Mouse (Mus musculus) small intestine, adult 2 months (tissue): ENCODE data around the gene Pkd1l1. TPM values are rescaled to one million over a fixed set of nuclear protein-coding genes. Genes with fewer than 3 reads are reported as not detected.

Experiments used
- H3K27ac ChIP-seq: fragments of 200-500 bp; 2 replicates; pipeline ENCODE4 v1.5.1; 2012; ENCODE audit warnings: low read depth, low read length, control low read depth, inconsistent platforms; ENCODE audit not compliant: insufficient read depth
- H3K27me3 ChIP-seq: fragments of 200-500 bp; 2 replicates; pipeline ENCODE4 v1.6.1; 2012; ENCODE audit warnings: mild to moderate bottlenecking, moderate library complexity, low read length, inconsistent platforms; ENCODE audit not compliant: control insufficient read depth, insufficient read depth
- H3K36me3 ChIP-seq: fragments of 200-500 bp; 2 replicates; pipeline ENCODE4 v1.6.1; 2012; ENCODE audit warnings: mild to moderate bottlenecking, low read length, control low read depth, inconsistent platforms; ENCODE audit not compliant: control insufficient read depth, insufficient read depth
- H3K4me1 ChIP-seq: fragments of 200-500 bp; 2 replicates; pipeline ENCODE4 v1.6.1; 2012; ENCODE audit warnings: low read length, inconsistent platforms, mixed read lengths; ENCODE audit not compliant: control insufficient read depth, insufficient read depth, insufficient read length
- H3K4me3 ChIP-seq: fragments of 200-500 bp; 2 replicates; pipeline ENCODE4 v1.5.1; 2012; ENCODE audit warnings: low read depth, mild to moderate bottlenecking, control low read depth, inconsistent platforms, low read length, moderate library complexity
- CTCF ChIP-seq: fragments of 200-500 bp; IDR thresholded peaks from 2 replicates; pipeline ENCODE4 v1.5.1; 2012; ENCODE audit warnings: low read depth, mild to moderate bottlenecking, control low read depth, inconsistent platforms, low read length, moderate library complexity, mixed read lengths; ENCODE audit not compliant: insufficient replicate concordance, insufficient read length; ENCODE audit errors: extremely low read depth
- POLR2A ChIP-seq: fragments of 200-500 bp; IDR thresholded peaks from 2 replicates; pipeline ENCODE4 v1.6.1; 2012; ENCODE audit warnings: low read depth, mild to moderate bottlenecking, control low read depth, inconsistent platforms, low read length, moderate library complexity
- WGBS: fragments of 180-500 bp; shearing (Covaris S2); methylation state at CpG from one replicate; pipeline ENCODE4 v1.1.7; 2018; 5-methylcytosine and 5-hydroxymethylcytosine counted together
- polyA plus RNA-seq: library from polyadenylated mRNA; depleted of rRNA; stranded (reverse); fragments of >200 nt; gene quantifications from 2 replicates; pipeline ENCODE4 v1.2.3, GENCODE M21; 2012; rRNA removed

Gene Pkd1l1
- polyA plus RNA-seq = 0.01 TPM in 1 of 2 replicates, not detected in the other

- H3K36me3 ChIP-seq = no peaks in the 10 kb centered on the region
- no peaks in the 10 kb centered on the region for H3K4me1 ChIP-seq
- WGBS = 84% methylated on average over 3 of the region's 3 CpGs
- TF ChIP-seq CTCF (no peak), POLR2A (no peak)
- no peak within 1 kb of the TSS for H3K4me3 ChIP-seq
- no peaks in the 10 kb centered on the region for H3K27me3 ChIP-seq
- no peak within 1 kb of the TSS for H3K27ac ChIP-seq
Observed at GRCm38 (mm10) chr11:8973166-8973565, at the start of gene Pkd1l1. Pkd1l1 (minus strand) TSS chr11:8973266.

DNA sequence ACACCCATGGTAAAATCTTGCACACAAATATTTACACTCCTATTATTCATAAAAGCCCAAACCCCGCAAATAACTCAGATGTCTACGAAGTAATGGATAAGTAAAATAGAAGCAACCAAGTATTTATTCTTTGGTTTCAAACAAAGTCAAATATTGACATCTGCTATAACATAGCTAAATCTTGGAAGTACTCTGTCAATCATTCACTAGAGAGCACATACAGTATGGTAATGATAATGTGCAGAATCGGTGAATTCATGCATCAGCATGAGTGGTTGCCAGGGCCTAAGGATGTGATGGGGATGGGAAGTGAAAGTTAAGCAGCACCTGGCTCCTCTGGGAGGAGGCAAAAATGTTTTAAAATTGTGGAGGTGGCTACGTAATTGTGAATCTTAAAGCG, 47.1 kb upstream of the Pkd1l1 start:
- Histone ChIP-seq H3K4me3 (no peak overlapping the region), H3K27ac (no peak overlapping the region), H3K36me3 (no peaks in the 10 kb centered on the region), H3K27me3 (peaks cover 15% of the 10 kb centered on the region), H3K4me1 (no peaks in the 10 kb centered on the region)
- 56% methylated on average over 5 of the region's 5 CpGs for WGBS
- TF ChIP-seq CTCF = no peak
- TF ChIP-seq POLR2A = no peak

GRCm38 (mm10) chr11:9018491-9019267, 45.6 kb upstream of the Pkd1l1 start:
- 71% methylated on average over 6 of the region's 6 CpGs for WGBS
- TF ChIP-seq CTCF (no peak), POLR2A (no peak)
- peaks cover 15% of the 10 kb centered on the region for H3K27me3 ChIP-seq

GRCm38 (mm10) chr11:9014740-9015139, 41.7 kb upstream of the Pkd1l1 start:
- H3K4me1 ChIP-seq = 0 out of 2 replicates have a peak, but pooled peaks cover 2% of the 10 kb centered on the region
- TF ChIP-seq CTCF (no peak), POLR2A (no peak)
- H3K36me3 ChIP-seq = no peaks in the 10 kb centered on the region
- H3K27me3 ChIP-seq = peaks cover 12% of the 10 kb centered on the region
- H3K4me3 ChIP-seq = no peak overlapping the region
- WGBS = 29% methylated on average over 3 of the region's 3 CpGs
- H3K27ac ChIP-seq = no peak overlapping the region

More at GRCm38 (mm10) chr11:9018491-9019267, 45.6 kb upstream of the Pkd1l1 start:
- Histone ChIP-seq H3K4me1 (no peaks in the 10 kb centered on the region), H3K4me3 (no peak overlapping the region), H3K36me3 (no peaks in the 10 kb centered on the region), H3K27ac (no peak overlapping the region)

DNA sequence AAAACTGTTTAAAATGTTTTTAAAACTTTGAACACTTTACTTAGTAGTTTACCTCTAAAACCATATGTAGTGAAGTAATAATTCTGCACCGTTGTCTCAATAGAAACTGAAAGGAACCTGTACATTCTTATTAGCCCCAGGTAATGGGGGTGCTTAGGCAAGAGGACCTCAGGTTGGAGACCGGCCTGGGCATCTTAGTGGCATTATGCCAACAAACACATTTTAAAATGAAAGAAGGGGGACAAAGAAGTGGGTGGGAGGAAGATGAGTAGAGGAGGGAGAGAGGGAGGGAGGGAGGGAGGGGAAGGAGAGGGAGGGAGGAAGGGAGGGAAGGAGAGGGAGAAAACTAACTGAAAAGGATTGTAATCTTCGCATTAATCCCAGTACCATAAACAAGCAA, 38.3 kb upstream of the Pkd1l1 start:
- peaks cover 5% of the 10 kb centered on the region; the same call in 1 of the 2 replicates for H3K27me3 ChIP-seq
- H3K4me3 ChIP-seq = peak overlapping the region; percentile 88
- WGBS = under 1% methylated on average over 3 of the region's 3 CpGs
- TF ChIP-seq CTCF = no peak
- H3K36me3 ChIP-seq = peaks cover 3% of the 10 kb centered on the region
- no peak overlapping the region for H3K27ac ChIP-seq
- H3K4me1 ChIP-seq = 0 out of 2 replicates have a peak, but pooled peaks cover 2% of the 10 kb centered on the region

DNA sequence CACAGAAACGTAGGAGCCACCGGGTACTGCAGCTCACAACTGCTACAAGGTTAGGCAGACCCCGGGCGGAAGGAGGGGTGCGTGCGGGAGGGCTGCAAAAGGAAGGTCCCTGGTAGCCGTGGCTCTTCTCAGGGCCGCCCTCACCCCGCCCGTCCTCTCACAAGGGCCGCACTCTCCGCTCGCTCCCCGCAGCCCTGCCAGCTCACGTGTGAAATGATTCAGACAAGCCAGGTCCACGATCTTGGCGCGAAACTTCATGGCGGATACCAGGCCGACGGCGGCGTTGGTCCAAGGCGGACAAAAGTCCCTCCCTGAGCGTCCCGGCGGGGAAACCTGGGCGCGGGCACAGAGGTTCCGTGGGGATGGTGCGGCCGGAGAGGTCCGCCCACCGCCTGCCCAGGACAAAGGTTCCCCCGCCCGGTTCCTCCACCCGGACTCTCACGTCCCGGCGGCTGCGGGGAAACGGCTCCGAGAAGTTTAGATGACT, 37.8 kb upstream of the Pkd1l1 start, which contains the start of gene Hus1:
Gene Hus1, minus strand, starts transcription at position 339 of the 487 bp plus-strand sequence.
- peak within 1 kb of the TSS; percentile 88 for H3K4me3 ChIP-seq
- H3K27ac ChIP-seq = peak within 1 kb of the TSS; percentile 36
- under 1% methylated on average over 43 of the region's 43 CpGs for WGBS
- TF ChIP-seq CTCF = no peak
- 0 out of 2 replicates have a peak, but pooled peaks have one; percentile 21 for TF ChIP-seq POLR2A
- H3K36me3 ChIP-seq = peaks cover 3% of the 10 kb centered on the region
- H3K27me3 ChIP-seq = peaks cover 2% of the 10 kb centered on the region; the same call in 1 of the 2 replicates
- H3K4me1 ChIP-seq = 0 out of 2 replicates have a peak, but pooled peaks cover 2% of the 10 kb centered on the region

- under 1% methylated on average over 7 of the region's 7 CpGs for WGBS
- H3K36me3 ChIP-seq = peaks cover 5% of the 10 kb centered on the region
- peak overlapping the region; percentile 36; the same call in 1 of the 2 replicates for H3K27ac ChIP-seq
- TF ChIP-seq CTCF = no peak
- no peak for TF ChIP-seq POLR2A
- H3K27me3 ChIP-seq = no peaks in the 10 kb centered on the region
- 0 out of 2 replicates have a peak, but pooled peaks cover 2% of the 10 kb centered on the region for H3K4me1 ChIP-seq
- H3K4me3 ChIP-seq = peak overlapping the region; percentile 88
Observed at GRCm38 (mm10) chr11:9010416-9010815, 37.4 kb upstream of the Pkd1l1 start.
